Mouse (Mus musculus): ENCODE data around the gene Hoxd10. TPM values are rescaled to one million over a fixed set of nuclear protein-coding genes. Genes with fewer than 3 reads are reported as not detected.

The Hoxd10 gene
- polyA plus RNA-seq, 1 experiment from 2014 or later, result not detected

GRCm38 (mm10) chr2:74671847-74672246 is 19.9 kb upstream of the Hoxd10 start:
- no peak for TF ChIP-seq CTCF (IDR thresholded peaks at IDR 0.05; ENCODE audit: low read depth)
- Histone ChIP-seq H3K4me3 (ENCODE audit: low read depth, low read length) (no peak overlapping the region), H3K27ac (ENCODE audit: low read depth) (no peak overlapping the region), H3K36me3 (ENCODE audit: insufficient read depth) (no peaks in the 10 kb centered on the region), H3K4me2 (no peak overlapping the region), H3K9ac (no peak overlapping the region), H3K9me3 (ENCODE audit: low read depth, low read length) (no peaks in the 10 kb centered on the region), H3K4me1 (ENCODE audit: insufficient read depth) (no peaks in the 10 kb centered on the region), H3K27me3 (ENCODE audit: insufficient read depth, low read length) (peaks cover 100% of the 10 kb centered on the region)
- 14% methylated on average over 5 of the region's 5 CpGs for WGBS
- DNase-seq, result no peak
- ATAC-seq (ENCODE audit: insufficient read depth), result no peak

GRCm38 (mm10) chr2:74672481-74673362 is 19.0 kb upstream of the Hoxd10 start:
- Histone ChIP-seq H3K4me1 (ENCODE audit: insufficient read depth) (no peaks in the 10 kb centered on the region), H3K27ac (ENCODE audit: low read depth) (no peak overlapping the region), H3K4me2 (peak overlapping the region; percentile 61), H3K4me3 (ENCODE audit: low read depth, low read length) (peak overlapping the region; percentile 27; the same call in 1 of the 2 replicates), H3K9ac (no peak overlapping the region), H3K27me3 (ENCODE audit: insufficient read depth, low read length) (peaks cover 100% of the 10 kb centered on the region), H3K9me3 (ENCODE audit: low read depth, low read length) (no peaks in the 10 kb centered on the region), H3K36me3 (ENCODE audit: insufficient read depth) (no peaks in the 10 kb centered on the region)
- ATAC-seq (ENCODE audit: insufficient read depth), result peak; percentile 39; the same call in 1 of the 2 replicates
- DNase-seq, result peak; percentile 84
- 4% methylated on average over 40 of the region's 40 CpGs for WGBS
- peak; percentile 86 for TF ChIP-seq CTCF (IDR thresholded peaks at IDR 0.05; ENCODE audit: low read depth)

GRCm38 (mm10) chr2:74673835-74674425 is 17.8 kb upstream of the Hoxd10 start:
- Histone ChIP-seq H3K9me3 (ENCODE audit: low read depth, low read length) (no peaks in the 10 kb centered on the region), H3K27me3 (ENCODE audit: insufficient read depth, low read length) (peaks cover 100% of the 10 kb centered on the region), H3K4me2 (no peak overlapping the region), H3K27ac (ENCODE audit: low read depth) (no peak overlapping the region), H3K4me3 (ENCODE audit: low read depth, low read length) (no peak overlapping the region), H3K36me3 (ENCODE audit: insufficient read depth) (no peaks in the 10 kb centered on the region), H3K9ac (no peak overlapping the region), H3K4me1 (ENCODE audit: insufficient read depth) (no peaks in the 10 kb centered on the region)
- ATAC-seq (ENCODE audit: insufficient read depth), result no peak
- 3% methylated on average over 24 of the region's 24 CpGs for WGBS
- DNase-seq, result no peak
- TF ChIP-seq CTCF (IDR thresholded peaks at IDR 0.05; ENCODE audit: low read depth), result no peak

GRCm38 (mm10) chr2:74674881-74675665 is 16.7 kb upstream of the Hoxd10 start, which contains the start of gene Hoxd12:
Gene Hoxd12 (plus strand): TSS chr2:74675013.
- no peaks in the 10 kb centered on the region for H3K9me3 ChIP-seq (ENCODE audit: low read depth, low read length)
- peaks cover 100% of the 10 kb centered on the region for H3K27me3 ChIP-seq (ENCODE audit: insufficient read depth, low read length)
- DNase-seq (no peak), ATAC-seq (ENCODE audit: insufficient read depth) (no peak)
- H3K4me2 ChIP-seq, result no peak within 1 kb of the TSS
- no peak within 1 kb of the TSS for H3K9ac ChIP-seq
- no peaks in the 10 kb centered on the region for H3K36me3 ChIP-seq (ENCODE audit: insufficient read depth)
- TF ChIP-seq CTCF (IDR thresholded peaks at IDR 0.05; ENCODE audit: low read depth), result no peak
- no peaks in the 10 kb centered on the region for H3K4me1 ChIP-seq (ENCODE audit: insufficient read depth)
- no peak within 1 kb of the TSS for H3K4me3 ChIP-seq (ENCODE audit: low read depth, low read length)
- WGBS, result 1% methylated on average over 47 of the region's 47 CpGs
- no peak within 1 kb of the TSS for H3K27ac ChIP-seq (ENCODE audit: low read depth)

- no peak overlapping the region for H3K9ac ChIP-seq
- H3K4me2 ChIP-seq, result no peak overlapping the region
- ATAC-seq (ENCODE audit: insufficient read depth) (no peak), DNase-seq (no peak)
- H3K4me1 ChIP-seq (ENCODE audit: insufficient read depth), result no peaks in the 10 kb centered on the region
- peaks cover 100% of the 10 kb centered on the region for H3K27me3 ChIP-seq (ENCODE audit: insufficient read depth, low read length)
- no peaks in the 10 kb centered on the region for H3K36me3 ChIP-seq (ENCODE audit: insufficient read depth)
- 5% methylated on average over 24 of the region's 24 CpGs for WGBS
- no peaks in the 10 kb centered on the region for H3K9me3 ChIP-seq (ENCODE audit: low read depth, low read length)
- no peak overlapping the region for H3K4me3 ChIP-seq (ENCODE audit: low read depth, low read length)
- no peak overlapping the region for H3K27ac ChIP-seq (ENCODE audit: low read depth)
- no peak for TF ChIP-seq CTCF (IDR thresholded peaks at IDR 0.05; ENCODE audit: low read depth)
Observed at GRCm38 (mm10) chr2:74675666-74676282, 15.9 kb upstream of the Hoxd10 start.

GRCm38 (mm10) chr2:74676376-74677052 is 15.2 kb upstream of the Hoxd10 start:
- 4% methylated on average over 9 of the region's 9 CpGs for WGBS
- peaks cover 100% of the 10 kb centered on the region for H3K27me3 ChIP-seq (ENCODE audit: insufficient read depth, low read length)
- H3K4me1 ChIP-seq (ENCODE audit: insufficient read depth), result no peaks in the 10 kb centered on the region
- DNase-seq (no peak), ATAC-seq (ENCODE audit: insufficient read depth) (no peak)
- H3K4me2 ChIP-seq, result no peak overlapping the region
- no peaks in the 10 kb centered on the region for H3K36me3 ChIP-seq (ENCODE audit: insufficient read depth)
- H3K27ac ChIP-seq (ENCODE audit: low read depth), result no peak overlapping the region
- no peak for TF ChIP-seq CTCF (IDR thresholded peaks at IDR 0.05; ENCODE audit: low read depth)
- H3K4me3 ChIP-seq (ENCODE audit: low read depth, low read length), result no peak overlapping the region
- H3K9me3 ChIP-seq (ENCODE audit: low read depth, low read length), result no peaks in the 10 kb centered on the region
- H3K9ac ChIP-seq, result no peak overlapping the region

Data from lung, embryonic 14.5 days (tissue).